Mouse (Mus musculus): Measurements from ENCODE around the gene A4galt. TPM values are rescaled to one million over a fixed set of nuclear protein-coding genes. Genes with fewer than 3 reads are reported as not detected.

A4galt gene
- total and polyA plus RNA-seq, 3 experiments: 11.2 to 23.6 (median 15.9) TPM

GRCm38 (mm10) chr15:83265269-83265668 lies 13.7 kb upstream of the A4galt start:
- H3K79me2 ChIP-seq (replicated peaks; ENCODE audit: control insufficient read depth, extremely low read depth, insufficient read depth, poor library complexity, severe bottlenecking): no peaks in the 10 kb centered on the region
- dilution Hi-C loops (cut with MboI; ENCODE audit: extremely low pct_ligation_motif_present, extremely low pct_unique_long_range_greater_than_20kb, low sequenced_read_pairs): no loop called here
- H3K4me2 ChIP-seq (ENCODE audit: insufficient read depth, low read depth, poor library complexity, severe bottlenecking): no peak overlapping the region
- no peak overlapping the region for H3K9ac ChIP-seq (ENCODE audit: insufficient read depth, low read depth)
- H3K4me3 ChIP-seq (replicated peaks in 1 of 3; ENCODE audit: low read depth in 2 of 3, low read length in 2 of 3, poor library complexity in 1 of 3): no peak overlapping the region
- DNase-seq (ENCODE audit: extremely low read depth): no peak
- no peak for TF ChIP-seq NRF1 (IDR thresholded peaks at IDR 0.05; ENCODE audit: low read depth, low read length)
- no peak for TF ChIP-seq TBP (conservative IDR thresholded peaks at IDR 0.05; ENCODE audit: low read depth, low read length)
- no peak for TF ChIP-seq CHD2 (IDR thresholded peaks at IDR 0.05; ENCODE audit: low read length)
- H3K27ac ChIP-seq (ENCODE audit: insufficient read depth, low read depth): no peak overlapping the region
- H3K27me3 ChIP-seq (replicated peaks): no peaks in the 10 kb centered on the region
- H3K36me3 ChIP-seq (replicated peaks in 1 of 2; ENCODE audit: control insufficient read depth in 1 of 2, insufficient read depth in 1 of 2, low read length in 1 of 2): no peaks in the 10 kb centered on the region
- H3K9me3 ChIP-seq (replicated peaks; ENCODE audit: low read length): no peaks in the 10 kb centered on the region
- in situ Hi-C loops (cut with MboI; ENCODE audit: low pct_ligation_motif_present, low pct_unique_long_range_greater_than_20kb, low sequenced_read_pairs): no loop called here
- peaks cover 5 to 8% of the 10 kb centered on the region in 2 experiments; a peak in 3 of 4 replicates for H3K4me1 ChIP-seq (ENCODE audit: control insufficient read depth in 1 of 2, insufficient read depth in 2 of 2)

GRCm38 (mm10) chr15:83263405-83263804 lies 11.8 kb upstream of the A4galt start:
- Histone ChIP-seq H3K4me2 (ENCODE audit: insufficient read depth, low read depth, poor library complexity, severe bottlenecking) (no peak overlapping the region), H3K79me2 (replicated peaks; ENCODE audit: control insufficient read depth, extremely low read depth, insufficient read depth, poor library complexity, severe bottlenecking) (no peaks in the 10 kb centered on the region), H3K27ac (ENCODE audit: insufficient read depth, low read depth) (no peak overlapping the region), H3K4me1 (ENCODE audit: control insufficient read depth in 1 of 2, insufficient read depth in 2 of 2) (peaks cover 5 to 7% of the 10 kb centered on the region in 2 experiments; a peak in 3 of 4 replicates), H3K9ac (ENCODE audit: insufficient read depth, low read depth) (no peak overlapping the region), H3K36me3 (replicated peaks in 1 of 2; ENCODE audit: control insufficient read depth in 1 of 2, insufficient read depth in 1 of 2, low read length in 1 of 2) (no peaks in the 10 kb centered on the region), H3K27me3 (replicated peaks) (no peaks in the 10 kb centered on the region), H3K9me3 (replicated peaks; ENCODE audit: low read length) (no peaks in the 10 kb centered on the region), H3K4me3 (replicated peaks in 1 of 3; ENCODE audit: low read depth in 2 of 3, low read length in 2 of 3, poor library complexity in 1 of 3) (no peak overlapping the region)
- in situ Hi-C loops (cut with MboI; ENCODE audit: low pct_ligation_motif_present, low pct_unique_long_range_greater_than_20kb, low sequenced_read_pairs) (no loop called here), dilution Hi-C loops (cut with MboI; ENCODE audit: extremely low pct_ligation_motif_present, extremely low pct_unique_long_range_greater_than_20kb, low sequenced_read_pairs) (no loop called here)
- TF ChIP-seq RAD21 (IDR thresholded peaks at IDR 0.05; ENCODE audit: low read depth, low read length) (no peak), ELF1 (IDR thresholded peaks at IDR 0.05; ENCODE audit: low read depth, low read length) (peak; percentile 46; the same call in 1 of the 2 replicates), TBP (conservative IDR thresholded peaks at IDR 0.05; ENCODE audit: low read depth, low read length) (peak; percentile 89)
- no peak for DNase-seq (ENCODE audit: extremely low read depth)

- no peak for DNase-seq (ENCODE audit: extremely low read depth)
- Histone ChIP-seq H3K4me1 (ENCODE audit: control insufficient read depth in 1 of 2, insufficient read depth in 2 of 2) (peaks cover 2 to 15% of the 10 kb centered on the region in 2 experiments; a peak in 3 of 4 replicates), H3K4me2 (ENCODE audit: insufficient read depth, low read depth, poor library complexity, severe bottlenecking) (no peak overlapping the region), H3K9ac (ENCODE audit: insufficient read depth, low read depth) (no peak overlapping the region), H3K4me3 (replicated peaks in 1 of 3; ENCODE audit: low read depth in 2 of 3, low read length in 2 of 3, poor library complexity in 1 of 3) (no peak overlapping the region), H3K79me2 (replicated peaks; ENCODE audit: control insufficient read depth, extremely low read depth, insufficient read depth, poor library complexity, severe bottlenecking) (no peaks in the 10 kb centered on the region), H3K27ac (ENCODE audit: insufficient read depth, low read depth) (no peak overlapping the region), H3K27me3 (replicated peaks) (no peaks in the 10 kb centered on the region), H3K9me3 (replicated peaks; ENCODE audit: low read length) (peaks cover 7% of the 10 kb centered on the region), H3K36me3 (replicated peaks in 1 of 2; ENCODE audit: control insufficient read depth in 1 of 2, insufficient read depth in 1 of 2, low read length in 1 of 2) (no peaks in the 10 kb centered on the region)
- no peak for TF ChIP-seq E2F4 (IDR thresholded peaks at IDR 0.05; ENCODE audit: insufficient replicate concordance, low read depth, low read length)
- no peak for TF ChIP-seq POLR2AphosphoS2 (IDR thresholded peaks at IDR 0.05; ENCODE audit: low read depth, low read length)
- no peak for TF ChIP-seq PAX5 (IDR thresholded peaks at IDR 0.05; ENCODE audit: low read length)
- no peak for TF ChIP-seq MEF2A (IDR thresholded peaks at IDR 0.05; ENCODE audit: borderline replicate concordance, low read depth, low read length)
- no peak for TF ChIP-seq JUND (conservative IDR thresholded peaks at IDR 0.05; ENCODE audit: low read depth, low read length)
- TF ChIP-seq NRF1 (IDR thresholded peaks at IDR 0.05; ENCODE audit: low read depth, low read length): no peak
- TF ChIP-seq ETS1 (conservative IDR thresholded peaks at IDR 0.05; ENCODE audit: low read depth, low read length): no peak
- TF ChIP-seq CTCF (conservative IDR thresholded peaks at IDR 0.05 in 1 of 2, IDR thresholded peaks at IDR 0.05 in 1 of 2; ENCODE audit: low read depth in 2 of 2, low read length in 2 of 2): no peak
- in situ Hi-C loops (cut with MboI; ENCODE audit: low pct_ligation_motif_present, low pct_unique_long_range_greater_than_20kb, low sequenced_read_pairs) (no loop called here), dilution Hi-C loops (cut with MboI; ENCODE audit: extremely low pct_ligation_motif_present, extremely low pct_unique_long_range_greater_than_20kb, low sequenced_read_pairs) (no loop called here)
These were observed 6.3 kb upstream of the A4galt start for GRCm38 (mm10) chr15:83257906-83258305.

Measured in CH12.LX (cell line).